Mouse (Mus musculus): ENCODE data around the gene Hspa12b. TPM values are rescaled to one million over a fixed set of nuclear protein-coding genes. Genes with fewer than 3 reads are reported as not detected.
A peak's percentile ranks its signal among the peaks of the same experiment; 100 is the strongest.

Hspa12b gene
- polyA plus RNA-seq, 2 experiments, result 10.2 to 42.7 TPM

DNA sequence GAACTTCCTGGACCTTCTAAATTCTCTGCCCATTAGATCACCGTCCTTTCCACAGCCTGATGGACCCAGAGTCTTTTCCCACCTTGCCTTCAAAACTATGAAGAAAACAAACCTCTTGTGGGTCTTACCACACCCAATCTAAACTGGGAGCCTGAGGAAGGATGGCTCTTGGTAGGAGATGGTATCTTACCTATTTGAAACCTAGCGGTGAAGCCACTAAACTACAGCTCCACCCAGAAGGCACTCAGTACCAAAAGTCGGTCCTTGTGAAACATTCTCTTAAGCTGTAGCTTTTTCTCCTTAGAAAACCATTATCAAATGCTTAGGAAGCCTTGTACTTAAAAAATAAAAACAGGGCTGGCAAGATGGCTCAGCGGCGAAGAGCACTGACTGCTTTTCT is 61.2 kb downstream of the Hspa12b start:
- ATAC-seq (ENCODE audit: low FRiP score, low read depth), result no peak
- no peak for DNase-seq (ENCODE audit: low spot score)
- H3K27ac ChIP-seq (replicated peaks; ENCODE audit: low read depth, low read length), result no peak overlapping the region
- H3K4me3 ChIP-seq (replicated peaks; ENCODE audit: low read length), result no peak overlapping the region
- peak overlapping the region; percentile 66 for H3K4me2 ChIP-seq (replicated peaks; ENCODE audit: low read depth, low read length, severe bottlenecking)
- H3K9ac ChIP-seq (ENCODE audit: low read depth, low read length, severe bottlenecking), result no peak overlapping the region
- TF ChIP-seq POLR2A (IDR thresholded peaks at IDR 0.05; ENCODE audit: borderline replicate concordance, extremely low read depth, insufficient read depth, insufficient read length), result no peak
- 94% methylated on average over 5 of the region's 5 CpGs for WGBS
- no peaks in the 10 kb centered on the region for H3K27me3 ChIP-seq (ENCODE audit: control insufficient read depth, insufficient read depth, low read length)
- H3K9me3 ChIP-seq (ENCODE audit: control insufficient read depth, low read length), result no peaks in the 10 kb centered on the region
- H3K4me1 ChIP-seq (ENCODE audit: control insufficient read depth, insufficient read depth, low read length), result peaks cover 17% of the 10 kb centered on the region
- peaks cover 31% of the 10 kb centered on the region for H3K36me3 ChIP-seq (ENCODE audit: control insufficient read depth, insufficient read depth, low read length)

GRCm38 (mm10) chr2:131189521-131190309 is 62.6 kb downstream of the Hspa12b start:
- peak; percentile 33 for DNase-seq (ENCODE audit: low spot score)
- H3K4me3 ChIP-seq (replicated peaks; ENCODE audit: low read length), result no peak overlapping the region
- no peak for ATAC-seq (ENCODE audit: low FRiP score, low read depth)
- H3K4me2 ChIP-seq (replicated peaks; ENCODE audit: low read depth, low read length, severe bottlenecking), result no peak overlapping the region
- H3K36me3 ChIP-seq (ENCODE audit: control insufficient read depth, insufficient read depth, low read length), result peaks cover 45% of the 10 kb centered on the region
- no peak overlapping the region for H3K9ac ChIP-seq (ENCODE audit: low read depth, low read length, severe bottlenecking)
- H3K27me3 ChIP-seq (ENCODE audit: control insufficient read depth, insufficient read depth, low read length), result no peaks in the 10 kb centered on the region
- no peaks in the 10 kb centered on the region for H3K9me3 ChIP-seq (ENCODE audit: control insufficient read depth, low read length)
- WGBS, result 43% methylated on average over 5 of the region's 5 CpGs
- TF ChIP-seq POLR2A (IDR thresholded peaks at IDR 0.05; ENCODE audit: borderline replicate concordance, extremely low read depth, insufficient read depth, insufficient read length), result no peak
- H3K27ac ChIP-seq (replicated peaks; ENCODE audit: low read depth, low read length), result 0 out of 2 replicates have a peak overlapping the region, but pooled peaks have one; percentile 19
- H3K4me1 ChIP-seq (ENCODE audit: control insufficient read depth, insufficient read depth, low read length), result peaks cover 17% of the 10 kb centered on the region

DNA sequence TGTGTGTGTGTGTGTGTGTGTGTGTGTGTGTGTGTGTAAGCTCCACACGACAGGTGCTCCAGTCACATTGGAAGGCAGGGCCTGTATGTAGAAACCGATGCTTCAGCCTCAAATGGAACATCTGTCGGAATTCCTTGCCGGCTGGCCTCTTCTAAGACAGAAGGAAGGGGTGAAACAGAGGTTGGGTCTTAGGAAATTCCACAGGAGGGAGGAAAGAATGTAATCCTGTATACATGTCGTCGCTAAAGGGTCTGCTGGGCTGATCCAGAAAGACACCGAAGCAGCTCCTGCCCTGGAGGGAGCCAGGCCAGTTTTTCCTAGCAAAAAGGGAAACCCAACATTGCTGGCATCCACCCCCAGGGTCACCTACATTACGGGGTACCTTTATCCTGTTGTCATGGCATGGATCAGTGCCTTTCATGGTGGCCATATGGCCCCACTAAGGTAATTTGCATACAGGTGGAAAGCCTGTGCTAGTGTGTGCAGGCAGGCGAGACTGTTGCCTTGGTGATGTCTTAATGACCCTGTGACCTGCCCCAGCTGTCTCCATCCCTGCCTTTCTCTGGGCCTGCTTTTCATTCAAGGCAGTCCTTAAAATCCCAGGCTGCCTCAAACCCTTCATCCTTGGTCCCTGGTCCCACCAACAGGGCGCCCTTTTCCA is 63.4 kb downstream of the Hspa12b start:
- WGBS, result 37% methylated on average over 10 of the region's 10 CpGs
- peaks cover 52% of the 10 kb centered on the region for H3K36me3 ChIP-seq (ENCODE audit: control insufficient read depth, insufficient read depth, low read length)

GRCm38 (mm10) chr2:131191005-131191390 is 63.9 kb downstream of the Hspa12b start:
- 86% methylated on average over 7 of the region's 7 CpGs for WGBS
- ATAC-seq (ENCODE audit: low FRiP score, low read depth) (no peak), DNase-seq (ENCODE audit: low spot score) (no peak)
- Histone ChIP-seq H3K27ac (replicated peaks; ENCODE audit: low read depth, low read length) (no peak overlapping the region), H3K36me3 (ENCODE audit: control insufficient read depth, insufficient read depth, low read length) (peaks cover 57% of the 10 kb centered on the region), H3K9ac (ENCODE audit: low read depth, low read length, severe bottlenecking) (no peak overlapping the region), H3K4me1 (ENCODE audit: control insufficient read depth, insufficient read depth, low read length) (peaks cover 17% of the 10 kb centered on the region), H3K9me3 (ENCODE audit: control insufficient read depth, low read length) (no peaks in the 10 kb centered on the region), H3K27me3 (ENCODE audit: control insufficient read depth, insufficient read depth, low read length) (no peaks in the 10 kb centered on the region), H3K4me3 (replicated peaks; ENCODE audit: low read length) (no peak overlapping the region), H3K4me2 (replicated peaks; ENCODE audit: low read depth, low read length, severe bottlenecking) (no peak overlapping the region)
- no peak for TF ChIP-seq POLR2A (IDR thresholded peaks at IDR 0.05; ENCODE audit: borderline replicate concordance, extremely low read depth, insufficient read depth, insufficient read length)

More for the DNA sequence above, 63.4 kb downstream of the Hspa12b start:
- peak; percentile 50; the same call in 1 of the 2 replicates for ATAC-seq (ENCODE audit: low FRiP score, low read depth)
- DNase-seq (ENCODE audit: low spot score), result peak; percentile 55
- no peak for TF ChIP-seq POLR2A (IDR thresholded peaks at IDR 0.05; ENCODE audit: borderline replicate concordance, extremely low read depth, insufficient read depth, insufficient read length)
- H3K9ac ChIP-seq (ENCODE audit: low read depth, low read length, severe bottlenecking), result no peak overlapping the region
- no peaks in the 10 kb centered on the region for H3K27me3 ChIP-seq (ENCODE audit: control insufficient read depth, insufficient read depth, low read length)
- 0 out of 2 replicates have a peak overlapping the region, but pooled peaks have one; percentile 19 for H3K27ac ChIP-seq (replicated peaks; ENCODE audit: low read depth, low read length)
- no peaks in the 10 kb centered on the region for H3K9me3 ChIP-seq (ENCODE audit: control insufficient read depth, low read length)
- no peak overlapping the region for H3K4me3 ChIP-seq (replicated peaks; ENCODE audit: low read length)
- no peak overlapping the region for H3K4me2 ChIP-seq (replicated peaks; ENCODE audit: low read depth, low read length, severe bottlenecking)
- peaks cover 17% of the 10 kb centered on the region for H3K4me1 ChIP-seq (ENCODE audit: control insufficient read depth, insufficient read depth, low read length)

Other genes with a start within 250 kb of the Hspa12b start
- 33.8 and 44.3 TPM in 2 replicates for gene 4930402H24Rik, start 220.9 kb upstream of the Hspa12b start, polyA plus RNA-seq (2012; rRNA removed)
- gene 4930402H24Rik, start 220.9 kb upstream of the Hspa12b start, polyA plus RNA-seq (2014; fragmentation: Nextera tagmentation; extraction: Ambion mirVana), result 29.1 and 41.3 TPM in 2 replicates
- 17.9 and 19.4 TPM in 2 replicates for gene Atrn, start 220.8 kb upstream of the Hspa12b start, polyA plus RNA-seq (2012; rRNA removed)
- gene Atrn, start 220.8 kb upstream of the Hspa12b start, polyA plus RNA-seq (2014; fragmentation: Nextera tagmentation; extraction: Ambion mirVana), result 11.5 and 13.5 TPM in 2 replicates
- gene Gfra4, start 84.2 kb upstream of the Hspa12b start, polyA plus RNA-seq (2012; rRNA removed), result 56.1 and 72.8 TPM in 2 replicates
- 33.3 and 38.6 TPM in 2 replicates for gene Gfra4, start 84.2 kb upstream of the Hspa12b start, polyA plus RNA-seq (2014; fragmentation: Nextera tagmentation; extraction: Ambion mirVana)
- gene Adam33, start 63.5 kb upstream of the Hspa12b start, polyA plus RNA-seq (2012; rRNA removed), result 104 and 121 TPM in 2 replicates
- 30.7 and 33.8 TPM in 2 replicates for gene Adam33, start 63.5 kb upstream of the Hspa12b start, polyA plus RNA-seq (2014; fragmentation: Nextera tagmentation; extraction: Ambion mirVana)
- gene Siglec1, start 40.5 kb upstream of the Hspa12b start, polyA plus RNA-seq (2012; rRNA removed), result 0.87 and 1.2 TPM in 2 replicates
- gene Siglec1, start 40.5 kb upstream of the Hspa12b start, polyA plus RNA-seq (2014; fragmentation: Nextera tagmentation; extraction: Ambion mirVana), result 0.51 and 0.94 TPM in 2 replicates
- gene Gm11037, start 6.2 kb downstream of the Hspa12b start, polyA plus RNA-seq (2012; rRNA removed), result not detected in 2 replicates
- not detected in 2 replicates for gene Gm11037, start 6.2 kb downstream of the Hspa12b start, polyA plus RNA-seq (2014; fragmentation: Nextera tagmentation; extraction: Ambion mirVana)
- 62.7 and 76.1 TPM in 2 replicates for gene 1700037H04Rik, start 32.8 kb downstream of the Hspa12b start, polyA plus RNA-seq (2012; rRNA removed)
- 59.4 and 67.4 TPM in 2 replicates for gene 1700037H04Rik, start 32.8 kb downstream of the Hspa12b start, polyA plus RNA-seq (2014; fragmentation: Nextera tagmentation; extraction: Ambion mirVana)
- gene Cenpb, start 52.8 kb downstream of the Hspa12b start, polyA plus RNA-seq (2012; rRNA removed), result 48.3 and 56.4 TPM in 2 replicates
- gene Cenpb, start 52.8 kb downstream of the Hspa12b start, polyA plus RNA-seq (2014; fragmentation: Nextera tagmentation; extraction: Ambion mirVana), result 9.2 and 12.2 TPM in 2 replicates
- gene Cdc25b, start 59.7 kb downstream of the Hspa12b start, polyA plus RNA-seq (2012; rRNA removed), result 76.4 and 88.9 TPM in 2 replicates
- 52.1 and 56.2 TPM in 2 replicates for gene Cdc25b, start 59.7 kb downstream of the Hspa12b start, polyA plus RNA-seq (2014; fragmentation: Nextera tagmentation; extraction: Ambion mirVana)
- gene Spef1, start 60.0 kb downstream of the Hspa12b start, polyA plus RNA-seq (2012; rRNA removed), result 16.3 and 18.2 TPM in 2 replicates
- 6.7 and 8.1 TPM in 2 replicates for gene Spef1, start 60.0 kb downstream of the Hspa12b start, polyA plus RNA-seq (2014; fragmentation: Nextera tagmentation; extraction: Ambion mirVana)
- gene Ap5s1, start 79.8 kb downstream of the Hspa12b start, polyA plus RNA-seq (2012; rRNA removed), result 29.5 and 50.9 TPM in 2 replicates
- gene Ap5s1, start 79.8 kb downstream of the Hspa12b start, polyA plus RNA-seq (2014; fragmentation: Nextera tagmentation; extraction: Ambion mirVana), result 25.9 and 26.7 TPM in 2 replicates
- 27.4 and 37.2 TPM in 2 replicates for gene Mavs, start 106.8 kb downstream of the Hspa12b start, polyA plus RNA-seq (2012; rRNA removed)
- 17.2 and 18.6 TPM in 2 replicates for gene Mavs, start 106.8 kb downstream of the Hspa12b start, polyA plus RNA-seq (2014; fragmentation: Nextera tagmentation; extraction: Ambion mirVana)
- gene Pank2, start 135.2 kb downstream of the Hspa12b start, polyA plus RNA-seq (2012; rRNA removed), result 44.7 and 47.2 TPM in 2 replicates
- 44.6 and 50.0 TPM in 2 replicates for gene Pank2, start 135.2 kb downstream of the Hspa12b start, polyA plus RNA-seq (2014; fragmentation: Nextera tagmentation; extraction: Ambion mirVana)
- gene Rnf24, start 225.6 kb downstream of the Hspa12b start, polyA plus RNA-seq (2012; rRNA removed), result 14.6 and 18.0 TPM in 2 replicates
- gene Rnf24, start 225.6 kb downstream of the Hspa12b start, polyA plus RNA-seq (2014; fragmentation: Nextera tagmentation; extraction: Ambion mirVana), result 7.7 and 7.9 TPM in 2 replicates